Mouse (Mus musculus) midbrain, embryonic 11.5 days (tissue): Measurements from ENCODE around the gene Gpr179. TPM values are rescaled to one million over a fixed set of nuclear protein-coding genes. Genes with fewer than 3 reads are reported as not detected.

ENCODE experiments used
- ATAC-seq: fragments of 200-750 bp; cut with Nextera tagmentation; 2 replicates; pipeline ENCODE4 v1.8.0; 2017; ENCODE audit warnings: moderate TSS enrichment, moderate library complexity; ENCODE audit not compliant: low FRiP score
- DNase-seq: peaks from one replicate; pipeline ENCODE4 v3.0.0; 2015; ENCODE audit warnings: low spot score; ENCODE audit errors: missing footprints
- H3K27ac ChIP-seq: fragments of 300-500 bp; sonication (generic); 2 replicates; pipeline ENCODE4 v1.5.1; 2014; ENCODE audit warnings: low read depth, low read length
- H3K27me3 ChIP-seq: fragments of 300-500 bp; sonication (generic); 2 replicates; pipeline ENCODE4 v1.6.1; 2014; ENCODE audit warnings: mild to moderate bottlenecking, low read length, moderate library complexity, mixed read lengths; ENCODE audit not compliant: control insufficient read depth, insufficient read depth
- H3K36me3 ChIP-seq: fragments of 300-500 bp; sonication (generic); 2 replicates; pipeline ENCODE4 v1.6.1; 2014; ENCODE audit warnings: mild to moderate bottlenecking, low read length, moderate library complexity, mixed read lengths; ENCODE audit not compliant: control insufficient read depth, insufficient read depth
- H3K4me1 ChIP-seq: fragments of 300-500 bp; sonication (generic); 2 replicates; pipeline ENCODE4 v1.6.1; 2014; ENCODE audit warnings: low read length; ENCODE audit not compliant: control insufficient read depth, insufficient read depth
- H3K4me2 ChIP-seq: fragments of 300-500 bp; sonication (generic); 2 replicates; pipeline ENCODE4 v1.6.1; 2014; ENCODE audit warnings: mild to moderate bottlenecking, moderate library complexity
- H3K4me3 ChIP-seq: fragments of 300-500 bp; sonication (generic); 2 replicates; pipeline ENCODE4 v1.5.1; 2014; ENCODE audit warnings: low read depth, low read length
- H3K9ac ChIP-seq: fragments of 300-500 bp; sonication (generic); 2 replicates; pipeline ENCODE4 v1.6.1; 2014; ENCODE audit warnings: low read length
- H3K9me3 ChIP-seq: fragments of 300-500 bp; sonication (generic); 2 replicates; pipeline ENCODE4 v1.6.1; 2016; ENCODE audit warnings: low read length; ENCODE audit not compliant: control insufficient read depth
- WGBS: fragments of 180-500 bp; shearing (Covaris S2); extraction: QIAGEN DNeasy Blood & Tissue Kit; methylation state at CpG from one replicate; pipeline ENCODE4 v1.1.7; 2014; 5-methylcytosine and 5-hydroxymethylcytosine counted together
- polyA plus RNA-seq: library from polyadenylated mRNA; unstranded; fragments of >200 nt; fragmentation: Nextera tagmentation; extraction: Ambion mirVana; gene quantifications from 2 replicates; pipeline ENCODE4 v1.2.1, GENCODE M21; 2014

The Gpr179 gene
- polyA plus RNA-seq, 1 experiment from 2014 or later = not detected

DNA sequence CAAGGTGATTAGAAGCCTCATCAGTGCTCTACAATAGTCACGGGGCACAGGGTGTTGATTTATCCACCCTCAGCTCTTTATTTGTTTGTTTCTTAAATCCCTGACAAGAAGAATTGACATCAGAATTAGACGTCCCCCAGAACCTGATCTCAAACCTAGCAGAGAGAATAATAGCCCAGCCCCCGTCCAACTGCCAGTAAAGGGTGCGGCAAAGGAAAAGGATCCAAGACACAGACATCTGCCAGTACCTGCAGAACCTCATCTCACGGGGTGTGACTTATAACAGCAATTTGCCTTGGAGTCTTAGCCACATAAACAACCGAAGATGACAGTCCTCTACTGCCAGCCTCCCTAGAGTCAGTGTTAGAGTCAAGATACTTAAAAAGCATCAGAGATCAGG is 64.9 kb downstream of the Gpr179 start:
- H3K4me2 ChIP-seq = no peak overlapping the region
- WGBS = 39% methylated on average over 6 of the region's 6 CpGs
- DNase-seq (no peak), ATAC-seq (no peak)
- H3K9me3 ChIP-seq = no peaks in the 10 kb centered on the region
- no peaks in the 10 kb centered on the region for H3K36me3 ChIP-seq
- no peak overlapping the region for H3K27ac ChIP-seq
- H3K4me1 ChIP-seq = 0 out of 2 replicates have a peak, but pooled peaks cover 3% of the 10 kb centered on the region
- H3K4me3 ChIP-seq = no peak overlapping the region
- H3K27me3 ChIP-seq = no peaks in the 10 kb centered on the region
- H3K9ac ChIP-seq = no peak overlapping the region

DNA sequence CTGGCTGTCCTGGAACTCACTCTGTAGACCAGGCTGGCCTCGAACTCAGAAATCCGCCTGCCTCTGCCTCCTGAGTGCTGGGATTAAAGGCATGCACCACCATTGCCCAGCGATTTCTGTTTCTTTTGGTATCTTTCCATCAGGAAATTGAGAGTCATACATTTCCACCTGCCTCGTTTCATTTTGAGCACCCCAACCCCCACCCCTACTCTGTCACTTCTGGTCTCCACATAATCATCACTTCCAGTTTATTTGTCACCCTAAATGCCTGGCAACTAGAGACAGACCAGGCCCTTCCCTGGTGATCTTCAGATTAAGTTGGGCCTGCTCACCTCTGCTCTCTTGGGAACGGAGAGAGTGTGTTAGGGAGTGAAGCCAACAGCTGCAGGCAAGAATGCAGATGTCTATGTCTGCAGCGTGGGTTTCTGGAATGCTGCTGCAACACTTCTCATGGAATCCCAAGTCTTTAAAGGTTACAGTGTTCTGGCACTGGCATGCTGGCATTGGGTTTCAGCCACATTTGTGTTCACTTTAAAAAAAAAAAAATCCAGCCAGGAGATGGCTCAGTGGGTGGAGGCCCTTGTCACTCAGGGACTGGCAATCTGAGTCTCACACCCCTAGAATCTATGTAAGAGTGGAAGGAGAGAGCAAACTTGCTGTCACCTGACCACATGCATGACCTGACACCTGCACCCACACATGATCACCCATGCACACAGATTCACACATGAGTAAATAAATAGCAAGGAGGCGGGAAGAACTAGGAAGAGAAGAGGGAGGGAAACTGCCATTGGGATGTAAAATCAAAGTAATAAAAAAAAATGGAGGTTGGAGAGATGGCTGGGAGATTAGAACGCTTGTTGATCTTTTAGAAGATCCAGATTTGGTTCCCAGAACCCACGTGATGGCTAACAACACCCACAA is 65.8 kb downstream of the Gpr179 start:
- DNase-seq = no peak
- H3K36me3 ChIP-seq = no peaks in the 10 kb centered on the region
- no peaks in the 10 kb centered on the region for H3K9me3 ChIP-seq
- no peaks in the 10 kb centered on the region for H3K27me3 ChIP-seq
- H3K4me2 ChIP-seq = no peak overlapping the region
- no peak overlapping the region for H3K9ac ChIP-seq
- no peak overlapping the region for H3K4me3 ChIP-seq
- H3K4me1 ChIP-seq = peaks cover 3% of the 10 kb centered on the region; the same call in 1 of the 2 replicates
- no peak for ATAC-seq
- no peak overlapping the region for H3K27ac ChIP-seq
- WGBS = 77% methylated on average over 8 of the region's 9 CpGs

DNA sequence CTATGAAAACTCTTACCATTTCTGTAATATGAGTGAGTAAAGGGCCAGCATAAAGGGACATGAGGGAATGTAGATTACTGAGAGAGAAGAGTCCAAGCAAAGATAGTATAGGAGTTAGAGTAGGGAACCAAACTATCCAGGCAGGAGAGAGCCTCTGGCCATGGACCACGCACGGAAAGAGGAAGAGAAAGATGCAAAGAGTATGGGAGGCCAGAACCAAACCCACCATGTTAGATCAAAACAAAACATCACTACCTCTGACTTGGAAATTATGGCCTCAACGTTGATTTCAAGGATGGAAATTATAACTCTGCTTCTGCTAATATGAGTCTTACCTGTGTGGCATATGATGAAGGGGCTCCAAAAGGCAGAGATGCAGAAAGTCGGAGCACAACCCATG is 67.0 kb downstream of the Gpr179 start:
- no peak overlapping the region for H3K4me3 ChIP-seq
- ATAC-seq (no peak), DNase-seq (no peak)
- no peak overlapping the region for H3K9ac ChIP-seq
- H3K4me2 ChIP-seq = no peak overlapping the region
- peaks cover 4% of the 10 kb centered on the region; the same call in 1 of the 2 replicates for H3K4me1 ChIP-seq
- no peak overlapping the region for H3K27ac ChIP-seq
- no peaks in the 10 kb centered on the region for H3K36me3 ChIP-seq
- H3K9me3 ChIP-seq = no peaks in the 10 kb centered on the region
- WGBS = 79% methylated on average over 4 of the region's 4 CpGs
- no peaks in the 10 kb centered on the region for H3K27me3 ChIP-seq

DNA sequence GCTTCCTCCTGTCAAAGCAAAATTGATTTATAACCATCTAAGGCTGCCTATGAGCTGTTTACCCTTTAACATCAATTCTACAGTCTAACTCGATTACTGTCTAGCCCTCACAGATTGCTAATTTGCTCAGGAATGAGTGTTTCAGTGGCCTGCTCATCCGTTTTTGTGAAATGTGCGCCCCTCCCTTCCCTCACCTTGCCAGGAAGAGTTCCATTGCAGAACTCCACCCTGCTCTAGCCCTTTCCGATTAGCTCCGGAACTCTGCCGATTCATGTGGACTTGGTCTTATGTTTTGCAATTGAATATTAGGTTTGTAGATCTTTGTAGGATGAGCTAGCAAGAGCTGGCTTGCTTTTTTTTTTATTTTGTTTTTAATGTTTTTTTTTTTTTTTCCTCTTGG is 69.7 kb downstream of the Gpr179 start:
- DNase-seq (no peak), ATAC-seq (no peak)
- H3K27me3 ChIP-seq = no peaks in the 10 kb centered on the region
- peaks cover 12% of the 10 kb centered on the region for H3K4me1 ChIP-seq
- no peaks in the 10 kb centered on the region for H3K9me3 ChIP-seq
- no peak overlapping the region for H3K9ac ChIP-seq
- no peaks in the 10 kb centered on the region for H3K36me3 ChIP-seq
- WGBS = 91% methylated on average over 6 of the region's 6 CpGs
- H3K4me2 ChIP-seq = no peak overlapping the region
- no peak overlapping the region for H3K4me3 ChIP-seq
- H3K27ac ChIP-seq = no peak overlapping the region

Other genes starting within 250 kb of the Gpr179 start
- gene Tbx21, start 236.7 kb downstream of the Gpr179 start, polyA plus RNA-seq = 0.12 and 0.14 TPM in 2 replicates
- 2.8 and 3.6 TPM in 2 replicates for gene Tbkbp1, start 200.6 kb downstream of the Gpr179 start, polyA plus RNA-seq
- 111 and 116 TPM in 2 replicates for gene Kpnb1, start 164.2 kb downstream of the Gpr179 start, polyA plus RNA-seq
- 92.6 and 101 TPM in 2 replicates for gene Npepps, start 71.4 kb downstream of the Gpr179 start, polyA plus RNA-seq
- 56.6 and 58.9 TPM in 2 replicates for gene Mrpl45, start 36.4 kb downstream of the Gpr179 start, polyA plus RNA-seq
- gene Socs7, start 10.5 kb upstream of the Gpr179 start, polyA plus RNA-seq = 3.4 and 3.7 TPM in 2 replicates
- gene Arhgap23, start 63.5 kb upstream of the Gpr179 start, polyA plus RNA-seq = 2.5 and 2.8 TPM in 2 replicates
- gene 4933428G20Rik, start 148.3 kb upstream of the Gpr179 start, polyA plus RNA-seq = 0.11 TPM in 1 of 2 replicates, not detected in the other
- gene Srcin1, start 224.1 kb upstream of the Gpr179 start, polyA plus RNA-seq = 1.7 and 2.2 TPM in 2 replicates